14 mouse cellular contexts compared by ENCODE assay signal in the genomic region with DNA sequence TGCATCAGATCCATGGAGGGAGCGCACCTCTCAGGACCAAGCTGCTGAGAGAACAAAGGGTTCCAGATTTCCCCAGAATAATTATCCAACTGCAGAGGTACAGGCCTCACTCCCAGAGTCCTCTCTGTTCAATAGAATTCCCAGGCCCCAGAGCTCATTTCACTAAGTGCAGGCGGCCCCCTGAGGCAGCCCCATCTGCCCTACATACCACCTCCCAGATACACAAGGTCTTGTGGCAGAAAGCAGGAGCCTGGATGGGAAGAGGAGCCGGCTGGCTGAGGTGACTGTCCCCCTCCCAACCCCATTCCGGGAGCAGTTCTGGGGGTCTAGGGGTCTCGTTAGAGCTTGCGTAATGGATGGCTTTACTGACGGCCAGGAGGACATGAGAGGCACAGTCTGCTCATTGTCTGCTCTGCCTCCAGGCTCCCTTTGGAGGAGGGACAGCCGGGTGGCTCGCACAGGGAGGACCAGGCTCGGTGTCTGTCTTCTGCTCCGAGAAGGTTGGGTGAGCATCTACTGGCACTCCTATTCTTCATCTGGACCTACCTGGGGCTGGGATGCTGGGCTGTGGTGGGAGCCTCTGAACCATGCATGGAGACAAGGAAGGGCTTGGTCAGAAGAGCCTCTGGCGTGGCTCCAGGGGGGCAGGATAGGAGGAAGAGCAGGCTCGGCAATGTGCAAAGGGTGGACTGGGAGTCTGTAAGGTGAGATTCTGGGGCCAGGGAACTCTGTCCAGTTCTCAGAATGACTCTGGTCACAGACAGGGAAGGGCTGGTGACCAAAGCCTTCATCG. TPM values are rescaled to one million over a fixed set of nuclear protein-coding genes. Genes with fewer than 3 reads are reported as not detected.
A peak's percentile ranks its signal among the peaks of the same experiment; 100 is the strongest.
DNase-seq lines count a peak whose midpoint lies in the region; ATAC-seq and TF ChIP-seq lines count a peak whose summit lies in the region.
"Had no signal": no experiment of that assay in that cellular context is flagged by ENCODE, and none has a peak within 500 bp of the region (broad histone marks: within the 10 kb centered on the region; RNA-seq: fewer than 3 reads in every experiment).

No protein-coding gene starts in this region.

- H3K4me3 ChIP-seq in lung, embryonic 15.5 days, result no peak overlapping the region
- H3K4me3 ChIP-seq in hindbrain, postnatal 0 days (ENCODE audit: low read length), result peak overlapping the region; percentile 2; the same call in 1 of the 2 replicates
- H3K4me3 ChIP-seq in neural tube, embryonic 15.5 days (replicated peaks), result no peak overlapping the region
- H3K4me3 ChIP-seq: erythroblast, embryonic 14.5 days; kidney, embryonic 15.5 days had no signal

- no peak overlapping the region for H3K27ac ChIP-seq in lung, embryonic 15.5 days
- H3K27ac ChIP-seq in hindbrain, postnatal 0 days, result peak overlapping the region; percentile 58; the same call in 1 of the 2 replicates
- peak overlapping the region; percentile 5; the same call in 1 of the 2 replicates for H3K27ac ChIP-seq in neural tube, embryonic 15.5 days (replicated peaks)
- H3K27ac ChIP-seq: kidney, embryonic 15.5 days had no signal

- WGBS in lung, embryonic 15.5 days, result 62% methylated on average over 14 of the region's 14 CpGs
- WGBS in hindbrain, postnatal 0 days, result 43% methylated on average over 14 of the region's 14 CpGs
- 43% methylated on average over 14 of the region's 14 CpGs for WGBS in neural tube, embryonic 15.5 days

- H3K4me1 ChIP-seq in lung, embryonic 15.5 days, result peaks cover 10% of the 10 kb centered on the region
- H3K4me1 ChIP-seq in hindbrain, postnatal 0 days (ENCODE audit: insufficient read depth, low read length), result 0 out of 2 replicates have a peak, but pooled peaks cover 10% of the 10 kb centered on the region
- peaks cover 10% of the 10 kb centered on the region for H3K4me1 ChIP-seq in neural tube, embryonic 15.5 days

- no peak for TF ChIP-seq CTCF in hindbrain, postnatal 0 days (IDR thresholded peaks at IDR 0.05; ENCODE audit: low read depth)

- H3K9ac ChIP-seq in lung, embryonic 15.5 days, result no peak overlapping the region
- 0 out of 2 replicates have a peak overlapping the region, but pooled peaks have one; percentile 13 for H3K9ac ChIP-seq in hindbrain, postnatal 0 days (replicated peaks; ENCODE audit: low read length)
- H3K9ac ChIP-seq in neural tube, embryonic 15.5 days (replicated peaks), result no peak overlapping the region
- H3K9ac ChIP-seq: kidney, embryonic 15.5 days had no signal

- no peak overlapping the region for H3K4me2 ChIP-seq in lung, embryonic 15.5 days
- H3K4me2 ChIP-seq in hindbrain, postnatal 0 days (ENCODE audit: low read depth, low read length), result 0 out of 2 replicates have a peak overlapping the region, but pooled peaks have one; percentile 23
- H3K4me2 ChIP-seq in neural tube, embryonic 15.5 days, result peak overlapping the region; percentile 13; the same call in 1 of the 2 replicates
- H3K4me2 ChIP-seq: kidney, embryonic 15.5 days; liver, embryonic 11.5 days had no signal

- no peaks in the 10 kb centered on the region for H3K36me3 ChIP-seq in lung, embryonic 15.5 days
- no peaks in the 10 kb centered on the region for H3K36me3 ChIP-seq in hindbrain, postnatal 0 days (ENCODE audit: insufficient read depth, low read length)
- no peaks in the 10 kb centered on the region for H3K36me3 ChIP-seq in neural tube, embryonic 15.5 days
- H3K36me3 ChIP-seq: kidney, embryonic 15.5 days had no signal

- DNase-seq in cerebellum, postnatal 25 days, result peak; percentile 44 to 48
- no peak for DNase-seq in cerebellum, adult 18-20 months
- DNase-seq in lung, postnatal 4 days, result no peak
- DNase-seq in hindbrain, postnatal 0 days (ENCODE audit: low spot score), result peak; percentile 41
- no peak for DNase-seq in lung, postnatal 36 days
- no peak for DNase-seq in right cerebral cortex, postnatal 36 days (ENCODE audit: low spot score in 2 of 2)
- DNase-seq: heart, postnatal 36 days; layer of hippocampus, postnatal 36 days; thymus, postnatal 14 days had no signal

- ATAC-seq in lung, embryonic 15.5 days (ENCODE audit: borderline replicate concordance, extremely low read depth, low FRiP score, low TSS enrichment), result 0 out of 2 replicates have a peak, but pooled peaks have one; percentile 25
- peak; percentile 61 for ATAC-seq in hindbrain, postnatal 0 days
- ATAC-seq in neural tube, embryonic 15.5 days (ENCODE audit: low FRiP score), result 0 out of 2 replicates have a peak, but pooled peaks have one; percentile 35

- H3K9me3 ChIP-seq in lung, embryonic 15.5 days, result no peaks in the 10 kb centered on the region
- H3K9me3 ChIP-seq in hindbrain, postnatal 0 days (ENCODE audit: low read length), result no peaks in the 10 kb centered on the region
- H3K9me3 ChIP-seq in neural tube, embryonic 15.5 days (replicated peaks), result no peaks in the 10 kb centered on the region
- H3K9me3 ChIP-seq: kidney, embryonic 15.5 days had no signal

- H3K27me3 ChIP-seq in lung, embryonic 15.5 days, result no peaks in the 10 kb centered on the region
- no peaks in the 10 kb centered on the region for H3K27me3 ChIP-seq in hindbrain, postnatal 0 days (ENCODE audit: insufficient read depth, low read length)
- no peaks in the 10 kb centered on the region for H3K27me3 ChIP-seq in neural tube, embryonic 15.5 days (replicated peaks)
- H3K27me3 ChIP-seq: kidney, embryonic 15.5 days had no signal

RNA-seq across cellular contexts. Expression of gene Eml1, which starts 39.9 kb away (rescaled TPM):
- polyA plus RNA-seq in lung, embryonic 15.5 days (2015; fragmentation: Nextera tagmentation; extraction: Ambion mirVana), result 107 and 117 TPM in 2 replicates
- 45.8 and 55.2 TPM in 2 replicates for total RNA-seq in hindbrain, postnatal 0 days (2014; rRNA removed)
- polyA plus RNA-seq in hindbrain, postnatal 0 days (2015; fragmentation: Nextera tagmentation; extraction: Ambion mirVana), result 41.2 and 42.1 TPM in 2 replicates
- 60.3 and 69.0 TPM in 2 replicates for polyA plus RNA-seq in neural tube, embryonic 15.5 days (2015; fragmentation: Nextera tagmentation; extraction: Ambion mirVana)

Comparison
In these comparisons a context has a peak if more than half of its experiments do, and no peak if none do; other contexts are left out.
1. DNase-seq: peak in cerebellum, postnatal 25 days (2 of 2) and hindbrain, postnatal 0 days (single experiment); none in cerebellum, adult 18-20 months (0 of 2), lung, postnatal 4 days (0 of 2), lung, postnatal 36 days (single experiment) and right cerebral cortex, postnatal 36 days (0 of 2).
2. Peak in every context shown above with its lines, with median percentiles within 50 percentile points of each other: ATAC-seq.